Mouse (Mus musculus) spleen, postnatal 36 days (tissue): ENCODE measurements around the gene Bloc1s4.

Source experiments
- DNase-seq, 2 experiments: peaks; one replicate each; pipeline ENCODE4 v3.0.0; 2022; ENCODE audit warnings: low spot score in 2 of 2, mixed read lengths in 1 of 2

Bloc1s4 gene

GRCm38 (mm10) chr5:36748536-36749061 lies at the start of gene Bloc1s4:
Bloc1s4 (minus strand) TSS chr5:36748650.
- peak; percentile 84 to 89 for DNase-seq

- no peak for DNase-seq
Measured at GRCm38 (mm10) chr5:36797291-36797690, 48.8 kb upstream of the Bloc1s4 start.

GRCm38 (mm10) chr5:36796296-36797014 lies 48.0 kb upstream of the Bloc1s4 start, which contains the start of gene Mrfap1:
Mrfap1 (minus strand) TSS chr5:36796772.
- peak; percentile 92 for DNase-seq

GRCm38 (mm10) chr5:36795647-36796295 lies 47.3 kb upstream of the Bloc1s4 start:
- DNase-seq, result peak; percentile 51 to 59

GRCm38 (mm10) chr5:36791861-36792260 lies 43.4 kb upstream of the Bloc1s4 start:
- DNase-seq, result no peak

- no peak for DNase-seq
Measured at GRCm38 (mm10) chr5:36786052-36786451, 37.6 kb upstream of the Bloc1s4 start.

- no peak for DNase-seq
Measured at GRCm38 (mm10) chr5:36779512-36779911, 31.1 kb upstream of the Bloc1s4 start.

GRCm38 (mm10) chr5:36778901-36779300 lies 30.5 kb upstream of the Bloc1s4 start:
- DNase-seq, result no peak

- no peak for DNase-seq
Measured at GRCm38 (mm10) chr5:36777186-36777585, 28.7 kb upstream of the Bloc1s4 start.

- DNase-seq, result no peak
Measured at GRCm38 (mm10) chr5:36776021-36776575, 27.6 kb upstream of the Bloc1s4 start.

GRCm38 (mm10) chr5:36775317-36775716 lies 26.9 kb upstream of the Bloc1s4 start:
- DNase-seq, result no peak

GRCm38 (mm10) chr5:36772586-36772985 lies 24.1 kb upstream of the Bloc1s4 start:
- no peak for DNase-seq

- DNase-seq, result no peak
Measured at GRCm38 (mm10) chr5:36769603-36770002, 21.2 kb upstream of the Bloc1s4 start.

- no peak for DNase-seq
Measured at GRCm38 (mm10) chr5:36766958-36767703, 18.7 kb upstream of the Bloc1s4 start.

- no peak for DNase-seq
Measured at GRCm38 (mm10) chr5:36759848-36760247, 11.4 kb upstream of the Bloc1s4 start.

- DNase-seq, result no peak
Measured at GRCm38 (mm10) chr5:36757033-36757432, 8.6 kb upstream of the Bloc1s4 start.

- no peak for DNase-seq
Measured at GRCm38 (mm10) chr5:36750119-36751078, 1.9 kb upstream of the Bloc1s4 start.

GRCm38 (mm10) chr5:36747794-36748535 lies 485 bp downstream of the Bloc1s4 start:
- DNase-seq, result peak; percentile 12 to 19

- DNase-seq, result no peak
Measured at GRCm38 (mm10) chr5:36747071-36747470, 1.4 kb downstream of the Bloc1s4 start.
